Comparison of ENCODE assay signal across 8 mouse cellular contexts in the genomic region with DNA sequence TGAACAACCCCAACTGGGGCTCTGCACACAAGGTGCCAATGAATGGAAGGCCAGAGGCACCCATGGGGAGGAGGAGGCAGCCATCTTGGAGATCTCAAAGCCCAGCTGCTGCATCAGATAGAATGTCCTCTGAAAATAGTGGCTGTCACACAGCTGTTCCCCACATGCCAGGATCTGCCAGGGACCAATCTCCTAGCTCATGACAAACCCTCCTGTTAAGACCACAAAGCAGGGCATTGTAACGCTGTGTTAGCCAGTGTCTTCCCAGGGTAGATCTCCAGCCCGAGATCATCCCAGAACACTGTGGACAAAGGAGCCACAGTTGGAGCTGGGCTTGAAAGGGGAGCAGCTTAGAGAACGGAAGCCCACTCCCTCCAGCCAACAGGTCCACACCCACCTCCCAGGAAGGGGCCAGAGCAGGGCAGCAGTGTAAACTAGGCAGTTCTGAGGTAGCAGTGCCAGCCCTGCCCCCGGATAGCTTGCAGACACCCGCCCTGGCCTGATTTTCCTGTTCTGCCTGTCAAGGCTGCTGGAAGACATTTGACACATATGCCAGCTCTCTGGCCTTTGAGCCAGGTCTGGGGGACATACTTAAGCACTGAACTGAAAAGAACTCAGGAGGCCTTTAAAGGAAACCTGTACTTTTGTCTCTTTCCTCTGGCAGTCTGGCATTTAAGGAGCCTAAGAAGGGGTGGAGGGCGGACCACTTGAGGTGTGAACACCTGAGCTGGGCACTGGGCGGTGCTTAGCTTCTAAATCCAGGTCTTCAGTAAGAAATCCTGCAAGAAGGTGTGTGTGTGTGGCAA. TPM values are rescaled to one million over a fixed set of nuclear protein-coding genes. Genes with fewer than 3 reads are reported as not detected.
A peak's percentile ranks its signal among the peaks of the same experiment; 100 is the strongest.
DNase-seq lines count a peak whose midpoint lies in the region; ATAC-seq lines count a peak whose summit lies in the region.

No protein-coding gene starts in this region.

- H3K36me3 ChIP-seq in lung, embryonic 16.5 days (ENCODE audit: control insufficient read depth, insufficient read depth, low read length) = no peaks in the 10 kb centered on the region

- no peak overlapping the region for H3K4me3 ChIP-seq in lung, embryonic 16.5 days (ENCODE audit: low read length)

- H3K9me3 ChIP-seq in lung, embryonic 16.5 days (ENCODE audit: control insufficient read depth, low read length) = no peaks in the 10 kb centered on the region

- ATAC-seq in lung, embryonic 16.5 days (ENCODE audit: low read depth) = peak; percentile 93
- no peak for ATAC-seq in megakaryocyte, adult 5-6 weeks (ENCODE audit: poor library complexity, severe bottlenecking)

- H3K27me3 ChIP-seq in lung, embryonic 16.5 days (ENCODE audit: control insufficient read depth, insufficient read depth, low read depth, low read length) = no peaks in the 10 kb centered on the region

- peak overlapping the region; percentile 97 for H3K27ac ChIP-seq in lung, embryonic 16.5 days (ENCODE audit: low read length)

- WGBS in lung, embryonic 16.5 days = 34% methylated on average over 7 of the region's 7 CpGs

- H3K4me1 ChIP-seq in lung, embryonic 16.5 days (replicated peaks; ENCODE audit: control insufficient read depth, insufficient read depth, low read length) = peaks cover 11% of the 10 kb centered on the region

- peak; percentile 23 to 37 for DNase-seq in cerebellum, postnatal 14 days
- no peak for DNase-seq in cerebellum, postnatal 4 days (ENCODE audit: low spot score in 2 of 2)
- DNase-seq in testis, postnatal 14 days (ENCODE audit: low spot score) = peak; percentile 34
- no peak for DNase-seq in testis, postnatal 10 days (ENCODE audit: low spot score)
- DNase-seq in thymus, postnatal 4 days = no peak
- no peak for DNase-seq in B cell, adult 2 months

- peak overlapping the region; percentile 1; the same call in 1 of the 2 replicates for H3K4me2 ChIP-seq in lung, embryonic 16.5 days (ENCODE audit: low read depth, low read length)

- H3K9ac ChIP-seq in lung, embryonic 16.5 days (ENCODE audit: low read length) = peak overlapping the region; percentile 13; the same call in 1 of the 2 replicates

RNA-seq across cellular contexts. Expression of gene Sypl, which starts 54.8 kb away (rescaled TPM):
- 181 and 182 TPM in 2 replicates for polyA plus RNA-seq in lung, embryonic 16.5 days (2015; fragmentation: Nextera tagmentation; extraction: Ambion mirVana)
- total RNA-seq in megakaryocyte, adult 5-6 weeks (2015) = 114 and 117 TPM in 2 replicates
- total RNA-seq in megakaryocyte, adult 5-6 weeks (2017) = 50.6 and 62.0 TPM in 2 replicates

Comparison
In these comparisons a context has a peak if more than half of its experiments do, and no peak if none do; other contexts are left out.
1. DNase-seq: peak in cerebellum, postnatal 14 days (2 of 2) and testis, postnatal 14 days (single experiment); none in cerebellum, postnatal 4 days (0 of 2), testis, postnatal 10 days (single experiment), thymus, postnatal 4 days (single experiment) and B cell, adult 2 months (0 of 2).